Mouse (Mus musculus): ENCODE data around the gene Atg9b.

GRCm38 (mm10) chr5:24381486-24381885 is 10.5 kb downstream of the Atg9b start:
- TF ChIP-seq E2F4 (IDR thresholded peaks at IDR 0.05; ENCODE audit: insufficient read depth) (no peak), POLR2A (IDR thresholded peaks at IDR 0.05; ENCODE audit: insufficient read length, low read depth) (no peak), POLR2AphosphoS2 (IDR thresholded peaks at IDR 0.05; ENCODE audit: insufficient read length, low read depth) (no peak), USF1 (IDR thresholded peaks at IDR 0.05; ENCODE audit: low read depth) (no peak), CEBPB (IDR thresholded peaks at IDR 0.05; ENCODE audit: insufficient read depth, poor library complexity, severe bottlenecking) (no peak), MAX (IDR thresholded peaks at IDR 0.05; ENCODE audit: low read depth) (no peak), TCF12 (IDR thresholded peaks at IDR 0.05; ENCODE audit: insufficient read depth, poor library complexity, severe bottlenecking) (no peak), MYOD1 (IDR thresholded peaks at IDR 0.05; ENCODE audit: control insufficient read depth in 1 of 3, insufficient read length in 2 of 3, low read depth in 2 of 3) (no peak)
